Mouse (Mus musculus) heart, embryonic 11.5 days (tissue): Measurements from ENCODE around the gene Prss22. TPM values are rescaled to one million over a fixed set of nuclear protein-coding genes. Genes with fewer than 3 reads are reported as not detected.
"Not testable (repeated sequence)": the region's sequence is repeated elsewhere in the genome, so short reads cannot be mapped to it uniquely, and the experiment has no call there.

Experiments used
- ATAC-seq: fragments of 200-750 bp; cut with Nextera tagmentation; replicated peaks from 2 replicates; pipeline ENCODE4 v1.8.0; 2017; ENCODE audit warnings: moderate library complexity; ENCODE audit not compliant: insufficient number of reproducible peaks, low FRiP score, low TSS enrichment
- H3K27ac ChIP-seq: fragments of 300-500 bp; sonication (generic); 2 replicates; pipeline ENCODE4 v1.5.1; 2014; ENCODE audit warnings: mild to moderate bottlenecking, low read depth, low read length
- H3K27me3 ChIP-seq: fragments of 300-500 bp; sonication (generic); 2 replicates; pipeline ENCODE4 v1.6.1; 2014; ENCODE audit warnings: mild to moderate bottlenecking, low read length, mixed read lengths; ENCODE audit not compliant: control insufficient read depth, insufficient read depth
- H3K36me3 ChIP-seq: fragments of 300-500 bp; sonication (generic); 2 replicates; pipeline ENCODE4 v1.6.1; 2014; ENCODE audit warnings: mild to moderate bottlenecking, low read length, moderate library complexity, mixed read lengths; ENCODE audit not compliant: control insufficient read depth, insufficient read depth
- H3K4me1 ChIP-seq: fragments of 300-500 bp; sonication (generic); 2 replicates; pipeline ENCODE4 v1.6.1; 2014; ENCODE audit warnings: low read length; ENCODE audit not compliant: control insufficient read depth, insufficient read depth
- H3K4me2 ChIP-seq: fragments of 300-500 bp; sonication (generic); 2 replicates; pipeline ENCODE4 v1.6.1; 2014; ENCODE audit warnings: mild to moderate bottlenecking, moderate library complexity
- H3K4me3 ChIP-seq: fragments of 300-500 bp; sonication (generic); 2 replicates; pipeline ENCODE4 v1.5.1; 2014; ENCODE audit warnings: low read depth, low read length
- H3K9ac ChIP-seq: fragments of 300-500 bp; sonication (generic); 2 replicates; pipeline ENCODE4 v1.6.1; 2014; ENCODE audit warnings: mild to moderate bottlenecking, low read depth, low read length, moderate library complexity
- H3K9me3 ChIP-seq: fragments of 300-500 bp; sonication (generic); replicated peaks from 2 replicates; pipeline ENCODE4 v1.6.1; 2016; ENCODE audit warnings: low read length; ENCODE audit not compliant: control insufficient read depth
- WGBS: fragments of 180-500 bp; shearing (Covaris S2); extraction: QIAGEN DNeasy Blood & Tissue Kit; methylation state at CpG from one replicate; pipeline ENCODE4 v1.1.7; 2014; ENCODE audit not compliant: insufficient replicate concordance; 5-methylcytosine and 5-hydroxymethylcytosine counted together
- microRNA-seq: library from miRNA; unstranded; fragments of <30 nt; microRNA quantifications from one replicate; pipeline ENCODE4, GENCODE M21; 2016; ENCODE audit warnings: borderline number of aligned reads
- polyA plus RNA-seq: library from polyadenylated mRNA; unstranded; fragments of >200 nt; fragmentation: Nextera tagmentation; extraction: Ambion mirVana; gene quantifications from 2 replicates; pipeline ENCODE4 v1.2.1, GENCODE M21; 2014

The Prss22 gene
- polyA plus RNA-seq, 1 experiment from 2014 or later = not detected

DNA sequence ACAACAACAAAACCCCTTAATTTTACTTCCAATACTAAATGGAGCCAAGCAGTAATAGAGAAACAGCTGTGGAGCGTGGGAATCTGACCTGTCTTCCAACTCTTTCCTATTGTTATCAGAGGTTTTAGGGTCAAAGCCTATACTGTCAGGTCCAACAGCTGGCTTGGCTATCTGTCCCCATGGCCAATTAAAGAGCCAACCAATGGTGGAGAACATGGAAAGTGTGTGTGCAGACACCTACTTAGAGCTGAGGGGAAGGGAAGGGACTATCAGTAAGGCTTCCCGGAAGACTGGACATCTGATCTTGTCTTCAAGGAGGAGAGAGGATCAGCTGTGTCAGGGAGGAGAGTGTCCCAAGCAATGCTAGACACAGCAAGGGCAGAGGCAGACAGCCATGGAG is 48.8 kb downstream of the Prss22 start:
- Histone ChIP-seq H3K4me2 (no peak overlapping the region), H3K4me3 (no peak overlapping the region), H3K27ac (no peak overlapping the region), H3K4me1 (no peaks in the 10 kb centered on the region), H3K9me3 (no peaks in the 10 kb centered on the region), H3K27me3 (no peaks in the 10 kb centered on the region), H3K36me3 (no peaks in the 10 kb centered on the region), H3K9ac (no peak overlapping the region)
- 51% methylated on average over 2 of the region's 2 CpGs for WGBS
- ATAC-seq = no peak

- H3K9me3 ChIP-seq, H3K4me1 ChIP-seq, H3K4me2 ChIP-seq, H3K27me3 ChIP-seq, H3K9ac ChIP-seq, H3K4me3 ChIP-seq, ATAC-seq, H3K27ac ChIP-seq, H3K36me3 ChIP-seq: not testable (repeated sequence)
- WGBS = 62% methylated on average over 4 of the region's 4 CpGs
Observed at GRCm38 (mm10) chr17:23947486-23947885, 50.4 kb downstream of the Prss22 start.

Small RNAs within 50 kb of the gene (microRNA-seq; reads per million reads assigned to microRNA genes)
- not detected for gene Gm27700

Other genes with a start within 250 kb of the Prss22 start
- 60.5 and 62.4 TPM in 2 replicates for gene Flywch1, start 226.5 kb downstream of the Prss22 start, polyA plus RNA-seq
- 8.2 and 9.5 TPM in 2 replicates for gene Flywch2, start 212.0 kb downstream of the Prss22 start, polyA plus RNA-seq
- 285 and 390 TPM in 2 replicates for gene Srrm2, start 207.6 kb downstream of the Prss22 start, polyA plus RNA-seq
- 929 and 1,004 TPM in 2 replicates for gene Elob, start 169.0 kb downstream of the Prss22 start, polyA plus RNA-seq
- not detected in 2 replicates for gene Prss33, start 162.0 kb downstream of the Prss22 start, polyA plus RNA-seq
- gene Prss32, start 154.2 kb downstream of the Prss22 start, polyA plus RNA-seq = not detected in 2 replicates
- gene Prss41, start 153.9 kb downstream of the Prss22 start, polyA plus RNA-seq = 0.19 and 0.31 TPM in 2 replicates
- not detected in 2 replicates for gene Prss21, start 130.0 kb downstream of the Prss22 start, polyA plus RNA-seq
- not detected in 2 replicates for gene Dcpp1, start 117.2 kb downstream of the Prss22 start, polyA plus RNA-seq
- not detected in 2 replicates for gene Dcpp2, start 117.2 kb downstream of the Prss22 start, polyA plus RNA-seq
- not detected in 2 replicates for gene Dcpp3, start 80.6 kb downstream of the Prss22 start, polyA plus RNA-seq
- not detected in 2 replicates for gene Sbp, start 56.4 kb downstream of the Prss22 start, polyA plus RNA-seq
- not detected in 2 replicates for gene Sbpl, start 42.8 kb downstream of the Prss22 start, polyA plus RNA-seq
- not detected in 2 replicates for gene Prss30, start 17.5 kb downstream of the Prss22 start, polyA plus RNA-seq
- 0.17 and 0.37 TPM in 2 replicates for gene Prss27, start 40.0 kb upstream of the Prss22 start, polyA plus RNA-seq
- gene Kctd5, start 75.4 kb upstream of the Prss22 start, polyA plus RNA-seq = 39.9 and 42.7 TPM in 2 replicates
- 45.2 and 45.9 TPM in 2 replicates for gene Pdpk1, start 152.8 kb upstream of the Prss22 start, polyA plus RNA-seq
- gene Amdhd2, start 165.7 kb upstream of the Prss22 start, polyA plus RNA-seq = 28.3 and 31.0 TPM in 2 replicates
- gene Atp6v0c, start 171.6 kb upstream of the Prss22 start, polyA plus RNA-seq = 552 and 561 TPM in 2 replicates
- gene Tbc1d24, start 207.5 kb upstream of the Prss22 start, polyA plus RNA-seq = 4.0 and 5.2 TPM in 2 replicates
- 2.0 TPM in 2 replicates for gene Ntn3, start 211.4 kb upstream of the Prss22 start, polyA plus RNA-seq
- 7.0 and 7.6 TPM in 2 replicates for gene Tedc2, start 222.8 kb upstream of the Prss22 start, polyA plus RNA-seq